Mouse (Mus musculus) urinary bladder, postnatal 0 days (tissue): Measurements from ENCODE around the gene Zbed5. TPM values are rescaled to one million over a fixed set of nuclear protein-coding genes. Genes with fewer than 3 reads are reported as not detected.

Source experiments
- polyA plus RNA-seq: library from polyadenylated mRNA; unstranded; fragments of >200 nt; fragmentation: Nextera tagmentation; extraction: Ambion mirVana; gene quantifications from 2 replicates; pipeline ENCODE4 v1.2.1, GENCODE M21; 2015

Zbed5 gene
- polyA plus RNA-seq, result 1.7 and 2.6 TPM in 2 replicates

DNA sequence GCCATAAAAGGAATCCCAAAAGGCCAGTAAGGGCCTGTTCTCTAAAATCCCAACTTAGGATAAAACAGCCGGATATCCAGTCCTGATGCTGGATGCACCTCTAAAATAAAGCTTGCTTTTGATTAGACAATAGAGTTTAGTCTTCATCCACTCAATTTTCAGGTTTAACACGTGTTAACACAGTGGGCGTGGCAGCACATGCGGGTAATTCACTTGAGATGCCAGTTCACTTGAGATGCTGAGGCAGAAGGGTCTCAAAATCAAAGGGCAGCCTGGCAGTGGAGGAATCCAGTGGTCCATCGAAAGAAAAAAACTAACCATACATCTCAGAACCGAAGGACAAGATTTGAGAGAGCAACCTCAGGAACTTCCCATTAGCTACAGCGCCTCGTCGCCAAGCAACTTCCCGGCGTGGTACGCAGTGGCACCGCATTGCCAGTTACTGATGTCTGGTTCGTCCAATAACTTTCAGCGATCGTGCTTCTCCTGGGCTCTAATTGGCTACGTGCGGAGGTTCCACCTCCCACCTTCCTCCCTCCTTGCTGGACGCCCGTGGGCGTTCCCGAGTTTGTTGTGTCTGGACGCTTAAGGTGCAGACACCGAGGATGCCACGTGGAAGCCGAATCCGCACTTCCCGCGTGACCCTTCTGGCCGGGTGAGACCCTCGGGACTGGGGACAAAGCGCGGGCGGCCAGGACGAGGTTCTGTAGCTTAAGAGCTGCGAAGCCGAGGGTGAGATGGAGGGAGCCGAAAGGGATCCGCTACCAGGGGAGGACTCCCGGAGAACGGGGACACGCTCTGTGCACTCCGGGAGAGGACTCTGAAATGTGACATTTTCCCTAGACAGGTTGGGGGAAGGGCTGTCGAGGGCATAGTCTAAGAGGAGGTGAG is at the start of gene Zbed5:
Gene Zbed5, plus strand, starts transcription at position 526 of the 891 bp plus-strand sequence.

DNA sequence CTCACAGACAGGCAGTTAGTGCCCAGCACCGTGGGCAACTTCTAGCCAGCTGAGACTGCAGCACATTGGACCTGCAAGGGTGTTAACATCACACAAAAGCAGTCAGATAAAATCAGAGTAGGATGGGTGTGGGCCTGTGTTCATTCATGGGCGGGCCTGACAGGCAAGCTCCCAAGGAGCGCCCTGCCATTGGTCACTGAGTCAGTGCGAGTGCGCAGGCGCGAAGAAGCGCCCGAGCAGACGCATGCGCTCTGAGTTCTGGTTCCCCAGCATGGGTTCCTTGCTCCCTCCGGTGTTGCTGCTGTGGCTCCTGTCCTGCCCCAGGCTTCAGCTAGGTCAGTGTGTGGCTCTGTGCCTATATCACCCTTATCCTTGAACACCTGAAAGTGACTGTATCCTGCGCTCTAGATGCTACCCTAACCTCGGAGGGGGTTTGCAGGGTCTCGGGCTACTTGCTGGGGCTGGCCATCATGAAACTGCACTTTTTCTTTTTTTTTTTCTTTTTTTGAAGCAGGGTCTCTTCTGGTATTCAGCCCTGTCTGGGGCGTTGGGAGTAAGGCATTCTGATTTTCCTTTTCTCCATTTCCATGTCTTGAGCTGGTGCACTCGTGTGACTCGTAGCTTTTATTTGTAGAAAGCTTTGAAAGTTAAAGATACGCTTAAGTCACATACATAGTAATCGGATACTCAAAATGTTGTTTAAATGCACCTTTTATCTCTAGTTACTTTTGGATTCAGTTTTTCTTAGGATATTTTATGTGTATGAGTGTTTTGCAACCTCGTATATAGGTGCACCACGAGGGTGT is 48.6 kb upstream of the Zbed5 start, which contains the start of gene Sumf2:
Gene Sumf2, plus strand, starts transcription at position 235 of the 806 bp plus-strand sequence.

DNA sequence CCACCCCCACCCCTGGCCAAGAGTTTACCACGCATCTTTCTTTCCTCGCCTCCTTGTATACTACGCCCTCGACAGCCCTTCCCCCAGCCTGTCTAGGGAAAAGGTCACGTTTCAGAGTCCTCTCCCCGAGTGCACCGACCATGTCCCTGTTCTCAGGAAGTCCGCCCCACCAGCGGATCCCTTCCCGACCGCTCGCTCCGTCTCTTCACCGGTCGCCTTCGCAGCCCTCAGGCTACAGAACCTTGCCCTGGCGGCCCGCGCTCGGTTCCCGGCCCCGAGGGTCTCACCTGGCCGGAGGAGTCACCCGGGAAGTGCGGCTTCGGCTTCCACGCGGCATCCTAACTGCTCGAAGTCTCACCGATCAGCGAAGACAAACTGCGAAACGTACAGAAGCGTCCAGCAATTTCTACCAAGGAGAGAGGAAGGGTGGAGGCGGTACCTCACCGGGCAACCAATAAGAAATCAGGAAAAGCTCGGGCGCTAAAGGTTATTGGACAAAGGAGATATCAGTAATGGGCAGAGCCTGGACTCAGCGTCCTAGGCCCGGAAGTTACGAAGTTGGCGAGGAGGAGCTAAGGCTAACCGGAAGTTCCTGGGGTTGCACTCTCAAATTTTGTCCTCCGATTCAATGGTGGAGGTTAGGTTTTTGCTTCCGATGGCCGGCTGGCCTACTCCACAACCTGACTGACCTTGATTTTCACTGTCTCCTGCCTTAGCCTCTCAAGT is 8.4 kb upstream of the Zbed5 start, which contains the start of gene Chchd2:
Gene Chchd2, minus strand, starts transcription at position 560 of the 726 bp plus-strand sequence.

DNA sequence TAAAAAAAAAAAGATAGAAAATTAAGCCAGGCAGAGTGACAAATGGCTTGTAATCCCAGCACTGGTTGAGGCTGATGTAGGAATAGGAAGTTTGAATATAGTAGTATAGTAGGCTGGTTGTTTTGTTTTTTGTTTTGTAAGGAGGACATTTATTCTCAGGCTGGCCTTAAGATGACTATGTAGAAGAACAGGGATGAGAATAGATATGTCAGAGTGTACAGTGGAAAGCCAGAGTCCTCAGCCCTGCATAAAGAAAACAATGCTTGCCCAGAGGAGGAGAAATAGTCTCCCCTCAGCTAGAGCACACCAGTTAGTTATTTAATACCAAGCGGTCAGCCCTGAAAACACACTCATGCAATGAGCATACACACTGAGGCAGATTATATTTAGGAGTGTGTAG is 2.9 kb downstream of the Zbed5 start, which contains the start of gene Phkg1:
Gene Phkg1, minus strand, starts transcription at position 101 of the 400 bp plus-strand sequence.

DNA sequence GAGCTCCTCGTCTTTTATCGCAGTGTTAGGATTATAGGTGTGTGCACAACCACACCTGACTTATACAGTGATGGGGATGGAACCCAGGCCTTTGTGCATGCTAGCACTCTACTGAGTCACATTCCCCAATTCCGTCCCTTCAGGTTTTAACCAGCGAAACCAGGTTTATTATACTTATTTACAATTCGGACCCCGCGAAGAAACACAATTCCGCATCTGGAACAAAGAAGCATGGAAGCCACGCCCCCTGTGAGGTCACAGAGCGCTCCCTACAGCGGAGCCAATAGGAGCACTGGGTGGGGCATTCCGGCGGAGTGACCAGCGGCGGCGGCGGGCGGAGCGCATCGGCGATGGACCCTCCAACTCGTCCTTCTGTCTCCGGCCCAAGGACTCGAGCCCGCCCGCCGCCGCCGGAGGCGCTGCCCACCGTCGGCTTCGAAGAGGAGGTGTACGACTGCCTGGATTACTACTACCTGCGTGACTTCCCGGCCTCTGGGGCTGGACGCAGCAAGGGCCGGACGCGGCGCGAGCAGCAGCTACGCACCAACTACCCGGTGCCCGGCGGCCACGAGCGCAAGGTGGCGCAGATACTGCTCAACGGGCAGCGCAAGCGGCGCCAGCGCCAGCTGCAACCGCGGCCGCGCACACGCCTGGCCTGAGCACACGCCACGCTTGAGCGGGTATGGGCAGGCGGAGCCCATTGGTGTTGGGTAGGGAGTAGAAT is 12.9 kb downstream of the Zbed5 start, which contains the start of gene Nupr1l:
Gene Nupr1l, plus strand, starts transcription at position 299 of the 724 bp plus-strand sequence.

DNA sequence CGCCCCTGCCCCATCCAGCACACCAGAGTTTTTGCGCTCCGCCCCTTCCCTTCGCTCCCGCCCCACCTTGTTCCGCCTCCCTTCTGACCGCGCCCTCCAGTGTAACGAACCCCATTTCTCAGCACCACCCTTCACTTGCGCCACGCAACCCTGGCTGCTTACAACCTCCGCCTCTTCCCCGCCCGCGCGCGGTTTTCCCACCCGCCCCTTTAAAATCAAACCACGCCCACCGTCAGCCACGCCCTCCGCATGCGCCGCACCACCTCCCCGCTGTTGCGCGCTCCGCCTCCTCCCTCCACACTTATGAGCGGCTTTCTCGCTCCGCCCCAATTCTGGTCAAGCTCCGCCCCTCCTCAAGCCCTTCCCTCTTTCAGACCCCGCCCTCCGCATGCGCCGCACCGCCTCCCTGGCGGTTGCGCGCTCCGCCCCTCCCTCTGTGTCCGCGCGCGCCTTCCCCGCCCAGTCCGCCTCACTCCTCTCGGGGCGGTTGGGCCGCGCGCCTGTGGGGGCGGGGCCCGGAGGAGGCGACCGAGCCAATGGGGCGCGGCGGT is 46.0 kb downstream of the Zbed5 start, which contains the start of gene Vkorc1l1:
Gene Vkorc1l1, plus strand, starts transcription at position 476 of the 551 bp plus-strand sequence.

Other genes with a start within 250 kb of the Zbed5 start
- gene Zfp11, start 225.6 kb upstream of the Zbed5 start, polyA plus RNA-seq, result 1.4 and 1.7 TPM in 2 replicates
- not detected in 2 replicates for gene Sept14, start 187.2 kb upstream of the Zbed5 start, polyA plus RNA-seq
- 130 and 134 TPM in 2 replicates for gene Mrps17, start 180.2 kb upstream of the Zbed5 start, polyA plus RNA-seq
- gene Nipsnap2, start 170.7 kb upstream of the Zbed5 start, polyA plus RNA-seq, result 82.8 and 84.1 TPM in 2 replicates
- 24.5 and 24.6 TPM in 2 replicates for gene Psph, start 108.3 kb upstream of the Zbed5 start, polyA plus RNA-seq
- 20.4 and 22.0 TPM in 2 replicates for gene Sumf2, start 48.7 kb upstream of the Zbed5 start, polyA plus RNA-seq
- gene Chchd2, start 8.3 kb upstream of the Zbed5 start, polyA plus RNA-seq, result 690 and 752 TPM in 2 replicates
- gene Phkg1, start 2.8 kb downstream of the Zbed5 start, polyA plus RNA-seq, result 0.15 and 0.33 TPM in 2 replicates
- gene Nupr1l, start 12.8 kb downstream of the Zbed5 start, polyA plus RNA-seq, result 4.3 and 4.5 TPM in 2 replicates
- 15.9 and 18.2 TPM in 2 replicates for gene Vkorc1l1, start 46.2 kb downstream of the Zbed5 start, polyA plus RNA-seq
- gene Gusb, start 107.3 kb downstream of the Zbed5 start, polyA plus RNA-seq, result 36.4 and 46.4 TPM in 2 replicates
- gene Asl, start 133.5 kb downstream of the Zbed5 start, polyA plus RNA-seq, result 32.7 and 35.1 TPM in 2 replicates
- gene Crcp, start 133.6 kb downstream of the Zbed5 start, polyA plus RNA-seq, result 30.6 and 35.2 TPM in 2 replicates
- gene Tpst1, start 177.6 kb downstream of the Zbed5 start, polyA plus RNA-seq, result 75.6 and 83.0 TPM in 2 replicates
- 3.9 and 5.0 TPM in 2 replicates for gene Kctd7, start 249.1 kb downstream of the Zbed5 start, polyA plus RNA-seq